Mouse (Mus musculus): ENCODE measurements at regions not wholly inside any gene's neighbourhood (a gene's known extent, or its start where the extent isn't known, plus 50 kb on each side); places are given as distances from the start of the nearest gene placed in this dataset.

- DNase-seq, result peak in 1 of 2 experiments; percentile 13
Measured at GRCm38 (mm10) chr7:121589088-121589605, 117.9 kb downstream of the Usp31 start.

DNA sequence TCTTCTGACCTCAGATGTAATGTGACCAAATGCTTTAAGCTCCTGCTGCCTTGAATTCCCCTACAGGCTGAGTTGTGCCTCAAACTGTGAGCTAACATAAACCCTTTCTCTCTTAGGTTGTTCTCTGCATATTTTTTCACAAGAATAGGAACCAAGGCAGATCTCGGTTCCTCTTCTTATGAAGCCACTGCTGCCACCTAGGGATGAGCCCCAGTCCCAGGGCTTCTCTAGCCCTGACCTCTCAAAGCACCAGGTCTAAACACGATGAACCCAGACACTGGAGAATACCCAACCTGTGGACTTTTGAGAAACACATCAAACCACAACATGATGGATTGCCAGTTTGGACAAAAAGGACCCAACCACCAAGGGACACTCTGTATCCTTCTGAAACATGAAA lies 119.3 kb downstream of the Usp31 start:
- DNase-seq, result no peak

DNA sequence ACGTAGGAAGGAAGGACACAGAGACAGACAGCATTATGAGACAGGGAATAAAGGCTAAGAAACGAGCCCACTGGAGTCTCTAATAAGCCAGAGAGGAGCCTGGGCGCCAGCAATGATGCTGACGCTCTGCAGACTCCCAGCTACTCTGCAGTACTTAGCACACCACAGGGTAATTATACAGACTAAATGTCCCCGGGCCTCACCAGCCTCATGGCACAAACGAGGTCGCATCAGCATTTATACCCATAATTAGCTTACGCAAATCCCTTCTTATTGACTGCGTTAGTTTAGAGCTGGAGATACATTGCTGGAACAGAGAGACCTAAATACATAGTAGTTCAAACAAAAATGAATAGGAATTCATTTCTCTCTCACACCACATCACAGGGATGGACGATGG lies 121.3 kb downstream of the Usp31 start:
- DNase-seq, result no peak

GRCm38 (mm10) chr7:121579497-121579896 lies 127.6 kb downstream of the Usp31 start:
- no peak for DNase-seq

GRCm38 (mm10) chr7:121572681-121573335 lies 134.2 kb downstream of the Usp31 start:
- DNase-seq, result no peak

DNA sequence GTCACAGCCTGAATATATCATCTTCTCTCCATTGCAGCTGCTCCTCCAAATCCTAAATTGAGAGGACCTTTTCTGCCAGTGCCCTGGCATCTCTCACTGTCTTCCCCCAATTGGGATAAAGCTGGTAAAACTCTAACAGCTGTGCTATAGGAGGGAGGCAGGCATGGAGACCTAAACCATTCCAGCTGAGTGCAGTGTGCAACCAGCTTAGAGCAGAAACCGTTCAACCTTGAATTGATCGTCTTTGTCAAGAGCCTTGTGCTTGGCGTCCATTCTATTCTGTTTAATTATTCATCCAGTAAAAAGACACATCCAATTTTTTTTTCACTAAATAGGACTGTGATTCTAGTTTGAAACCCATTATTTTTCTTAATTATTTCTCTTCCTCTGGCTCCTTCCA lies 135.3 kb downstream of the Usp31 start:
- DNase-seq, result no peak

DNA sequence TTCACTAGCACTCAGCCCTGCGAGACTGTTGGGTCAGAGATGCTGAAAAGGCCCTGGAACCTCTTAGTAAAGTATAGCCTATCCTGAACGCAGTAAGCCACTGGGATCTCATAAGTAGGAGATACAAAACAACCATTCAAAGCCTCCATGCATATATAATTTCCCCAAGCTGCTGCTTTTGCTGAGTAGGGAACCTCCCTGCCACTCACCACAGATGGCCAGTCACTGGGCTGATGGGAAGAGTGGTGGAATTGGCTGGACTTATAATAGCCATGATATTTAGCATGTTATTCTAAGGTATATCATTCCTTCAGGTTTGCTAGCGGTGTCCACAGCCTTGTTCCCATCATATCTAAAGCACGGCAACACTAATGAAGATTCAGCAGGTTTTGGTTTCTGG lies 135.8 kb downstream of the Usp31 start:
- no peak for DNase-seq

- DNase-seq, result no peak
Measured at GRCm38 (mm10) chr7:121569248-121569647, 137.8 kb downstream of the Usp31 start.

GRCm38 (mm10) chr7:121568064-121568463 lies 139.0 kb downstream of the Usp31 start:
- DNase-seq, result no peak

DNA sequence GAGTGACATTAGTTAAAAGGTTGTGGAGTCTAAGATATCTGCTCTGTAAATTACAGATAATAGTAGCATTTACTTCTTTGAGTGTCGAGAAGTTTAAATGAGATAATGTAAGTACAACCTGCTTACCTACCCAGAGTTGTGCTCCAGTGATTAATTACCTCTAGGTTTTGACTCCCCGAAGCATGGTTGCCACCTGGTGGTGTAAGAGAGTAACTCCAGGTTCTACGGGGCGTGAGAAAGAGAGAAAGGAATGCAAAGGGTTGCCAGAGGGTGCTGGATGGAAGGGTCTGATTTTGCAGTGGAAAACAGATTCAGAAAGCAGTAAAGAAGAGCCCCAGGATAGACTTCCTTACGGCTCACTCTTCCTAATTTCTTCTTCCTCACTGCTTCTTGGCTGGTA lies 143.5 kb downstream of the Usp31 start:
- DNase-seq, result peak; percentile 12 to 24

- no peak for DNase-seq
Measured at GRCm38 (mm10) chr7:121555420-121555819, 151.6 kb downstream of the Usp31 start.
